ENCODE assay signal across 13 mouse cellular contexts in genomic region chr2:105661623-105662066, GRCm38 (mm10). TPM values are rescaled to one million over a fixed set of nuclear protein-coding genes. Genes with fewer than 3 reads are reported as not detected.
DNase-seq lines count a peak whose midpoint lies in the region; ATAC-seq and TF ChIP-seq lines count a peak whose summit lies in the region.
"Had no signal": no experiment of that assay in that cellular context is flagged by ENCODE, and none has a peak within 500 bp of the region (broad histone marks: within the 10 kb centered on the region; RNA-seq: fewer than 3 reads in every experiment).

No protein-coding gene starts in this region.

- H3K4me2 ChIP-seq in forebrain, embryonic 12.5 days, result peak overlapping the region; percentile 49
- no peak overlapping the region for H3K4me2 ChIP-seq in kidney, embryonic 16.5 days (replicated peaks; ENCODE audit: low read depth, low read length)

- DNase-seq in gastrocnemius, adult 2 months, result peak; percentile 19
- DNase-seq in gastrocnemius, postnatal 10 days, result no peak
- DNase-seq in ZHBTc4 (ENCODE audit: low read depth, low spot score), result peak; percentile 16
- DNase-seq in mesoderm, embryonic 11.5 days (ENCODE audit: low read depth, low spot score), result peak; percentile 31
- DNase-seq in right cerebral cortex, postnatal 14 days, result no peak
- DNase-seq in adrenal gland, adult 2 months, result no peak
- DNase-seq: adrenal gland, postnatal 25 days; heart, postnatal 36 days; kidney, postnatal 10 days; thymus, postnatal 25 days had no signal

- 2% methylated on average over 18 of the region's 18 CpGs for WGBS in forebrain, embryonic 12.5 days
- WGBS in kidney, embryonic 16.5 days, result 1% methylated on average over 18 of the region's 18 CpGs

- peak; percentile 50; the same call in 1 of the 2 replicates for ATAC-seq in forebrain, embryonic 12.5 days (ENCODE audit: low FRiP score)
- ATAC-seq in kidney, embryonic 16.5 days (ENCODE audit: low FRiP score, low TSS enrichment), result no peak

- no peaks in the 10 kb centered on the region for H3K36me3 ChIP-seq in forebrain, embryonic 12.5 days (replicated peaks)
- no peaks in the 10 kb centered on the region for H3K36me3 ChIP-seq in kidney, embryonic 16.5 days (ENCODE audit: insufficient read depth, low read length)

- no peak for TF ChIP-seq CTCF in gastrocnemius, adult 2 months (IDR thresholded peaks at IDR 0.05)

- H3K9ac ChIP-seq in forebrain, embryonic 12.5 days, result 0 out of 2 replicates have a peak overlapping the region, but pooled peaks have one; percentile 21
- H3K9ac ChIP-seq in kidney, embryonic 16.5 days (replicated peaks; ENCODE audit: low read length), result no peak overlapping the region

- peaks cover 95% of the 10 kb centered on the region for H3K27me3 ChIP-seq in forebrain, embryonic 12.5 days
- H3K27me3 ChIP-seq in kidney, embryonic 16.5 days (ENCODE audit: insufficient read depth, low read length), result peaks cover 98% of the 10 kb centered on the region

- peaks cover 29% of the 10 kb centered on the region for H3K4me1 ChIP-seq in forebrain, embryonic 12.5 days
- no peaks in the 10 kb centered on the region for H3K4me1 ChIP-seq in kidney, embryonic 16.5 days (ENCODE audit: insufficient read depth, low read length)

- no peak overlapping the region for H3K27ac ChIP-seq in gastrocnemius, adult 2 months
- no peak overlapping the region for H3K27ac ChIP-seq in forebrain, embryonic 12.5 days
- no peak overlapping the region for H3K27ac ChIP-seq in kidney, embryonic 16.5 days (ENCODE audit: low read length)
- H3K27ac ChIP-seq: macrophage had no signal

- intact Hi-C loops in gastrocnemius, adult 2 months (cut with DNase I), result no loop called here

- H3K9me3 ChIP-seq in forebrain, embryonic 12.5 days, result no peaks in the 10 kb centered on the region
- no peaks in the 10 kb centered on the region for H3K9me3 ChIP-seq in kidney, embryonic 16.5 days (ENCODE audit: low read length)

- no peak overlapping the region for H3K4me3 ChIP-seq in gastrocnemius, adult 2 months
- H3K4me3 ChIP-seq in forebrain, embryonic 12.5 days (replicated peaks), result 0 out of 2 replicates have a peak overlapping the region, but pooled peaks have one; percentile 2
- H3K4me3 ChIP-seq in kidney, embryonic 16.5 days (ENCODE audit: low read length), result no peak overlapping the region

RNA-seq across cellular contexts. Expression of gene Pax6, which starts 7.1 kb away (rescaled TPM):
- total RNA-seq in gastrocnemius, adult 2 months (2021), result not detected
- total RNA-seq in gastrocnemius, postnatal 10 days (2021), result not detected
- 110 and 111 TPM in 2 replicates for polyA plus RNA-seq in forebrain, embryonic 12.5 days (2016; fragmentation: Nextera tagmentation; extraction: Ambion mirVana)
- not detected for total RNA-seq in adrenal gland, adult 2 months (2021)
- not detected in 2 replicates for polyA plus RNA-seq in adrenal gland, adult 2 months (2012; rRNA removed)
- polyA plus RNA-seq in kidney, embryonic 16.5 days (2015; fragmentation: Nextera tagmentation; extraction: Ambion mirVana), result 0.09 and 0.13 TPM in 2 replicates
- total RNA-seq: adrenal gland, postnatal 25 days; heart, postnatal 36 days had no signal
- polyA plus RNA-seq: macrophage had no signal

Comparison
In these comparisons a context has a peak if more than half of its experiments do, and no peak if none do; other contexts are left out.
1. DNase-seq: peak in gastrocnemius, adult 2 months (single experiment), ZHBTc4 (single experiment) and mesoderm, embryonic 11.5 days (single experiment); none in gastrocnemius, postnatal 10 days (single experiment), right cerebral cortex, postnatal 14 days (single experiment) and adrenal gland, adult 2 months (single experiment).